Mouse (Mus musculus): Measurements from ENCODE around the gene Plk3.

Plk3 gene

GRCm38 (mm10) chr4:117138295-117139216 is 4.8 kb upstream of the Plk3 start:
- DNase-seq: no peak

- DNase-seq: no peak
Measured at GRCm38 (mm10) chr4:117136034-117136433, 2.3 kb upstream of the Plk3 start.

GRCm38 (mm10) chr4:117134601-117134995 is 835 bp upstream of the Plk3 start:
- no peak for DNase-seq

- no peak for DNase-seq
Measured at GRCm38 (mm10) chr4:117133366-117133796, 382 bp downstream of the Plk3 start.

DNA sequence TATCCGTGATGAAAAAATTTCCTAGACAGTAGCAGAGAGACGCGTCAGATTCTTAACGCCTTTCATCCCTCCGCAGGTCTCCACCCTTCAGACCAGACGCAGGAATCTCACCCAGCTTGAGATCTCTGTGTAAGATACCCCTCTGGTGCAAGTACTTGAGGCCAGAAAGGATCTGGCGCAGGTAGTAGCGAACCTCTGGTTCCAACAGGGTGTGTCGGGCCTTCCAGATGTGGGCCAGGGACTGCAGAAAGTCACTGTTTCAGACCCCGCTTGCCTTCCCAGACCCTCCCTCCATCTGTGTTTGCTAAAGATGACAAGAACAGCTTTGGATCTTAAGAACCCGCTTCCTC is 994 bp downstream of the Plk3 start:
- DNase-seq: no peak

DNA sequence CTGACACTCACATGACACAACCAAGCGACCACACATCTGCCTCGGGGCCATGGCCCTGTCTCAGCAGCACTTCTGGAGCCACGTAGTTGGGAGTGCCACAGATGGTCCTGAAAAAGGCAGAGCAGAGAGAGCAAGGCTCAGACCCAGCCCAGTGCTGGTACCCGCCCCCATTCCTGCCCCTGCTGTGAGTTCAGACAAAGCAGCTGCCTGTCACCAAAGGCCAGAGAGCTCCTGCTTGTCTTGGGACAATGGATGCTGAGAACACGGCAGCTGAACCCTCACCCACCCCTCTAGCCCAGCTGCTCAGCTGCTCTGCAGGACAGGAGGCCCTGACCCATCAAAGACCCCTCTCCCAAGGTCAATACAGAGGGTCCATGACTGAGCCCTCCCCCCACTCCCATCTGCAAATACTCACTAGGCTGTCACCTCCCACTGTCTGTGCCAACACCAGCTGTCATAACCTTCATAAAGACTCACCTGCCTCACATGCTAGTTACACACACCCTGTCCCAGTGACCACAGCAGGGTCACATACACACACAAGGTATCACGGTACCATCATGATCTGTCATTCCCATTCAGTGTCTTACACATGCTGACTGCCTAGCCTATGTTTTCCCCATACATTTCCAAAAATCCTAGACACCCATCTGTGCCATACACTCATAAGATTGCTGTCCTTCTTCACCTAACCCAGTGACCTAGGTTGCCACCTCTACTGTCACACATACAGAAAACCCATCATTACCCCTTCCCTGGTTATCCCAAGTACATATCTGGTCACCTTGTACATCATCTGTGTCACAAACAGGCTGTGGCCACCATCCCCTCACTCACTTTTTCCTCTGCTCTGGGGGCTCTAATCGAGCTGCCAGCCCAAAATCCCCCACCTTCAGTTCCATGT is 1.6 kb downstream of the Plk3 start:
- DNase-seq: no peak

DNA sequence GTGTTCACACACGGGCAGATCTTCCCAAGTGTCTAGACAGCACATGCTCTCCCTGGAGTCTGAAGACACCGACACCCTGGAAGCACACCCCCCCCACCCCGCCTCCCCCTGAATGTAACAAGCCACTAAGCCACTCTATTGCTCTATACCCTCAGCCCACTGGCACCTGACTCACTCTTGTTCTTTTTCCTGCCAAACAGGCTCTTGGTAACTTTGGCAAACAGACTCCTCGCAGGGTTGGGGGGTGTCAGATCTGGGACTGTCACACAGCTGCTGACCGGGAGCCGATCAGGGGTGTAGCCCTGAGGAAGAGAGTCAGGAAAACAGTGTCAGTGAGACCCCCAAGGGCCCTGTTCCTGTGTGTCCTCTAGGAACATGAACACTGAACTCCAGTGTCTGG is 2.6 kb downstream of the Plk3 start:
- no peak for DNase-seq

DNA sequence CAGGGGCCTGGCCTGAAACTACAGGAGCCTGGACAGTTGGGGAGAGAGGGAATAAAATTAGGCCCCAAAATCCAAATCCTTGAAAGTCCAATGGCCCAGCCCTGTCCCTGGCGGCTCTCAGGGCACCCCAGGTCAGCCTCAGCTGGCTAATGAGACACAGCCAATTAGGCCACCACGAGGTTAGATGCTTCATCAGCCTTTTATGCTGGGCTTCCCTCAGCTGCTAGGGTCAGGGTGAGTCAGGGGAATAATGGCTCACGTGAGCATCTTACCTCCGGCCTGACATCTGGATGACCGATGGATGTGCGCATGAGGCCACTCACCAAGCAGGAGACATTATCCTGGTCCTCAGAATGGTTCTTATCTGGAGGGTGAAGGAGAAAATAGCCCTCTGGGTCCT is 3.0 kb downstream of the Plk3 start:
- DNase-seq: no peak

GRCm38 (mm10) chr4:117127991-117128686 is 5.6 kb downstream of the Plk3 start:
- DNase-seq: no peak

GRCm38 (mm10) chr4:117126675-117127290 is 7.0 kb downstream of the Plk3 start, which contains the start of gene Tctex1d4:
Gene Tctex1d4 (plus strand): TSS chr4:117126794.
- no peak for DNase-seq

DNA sequence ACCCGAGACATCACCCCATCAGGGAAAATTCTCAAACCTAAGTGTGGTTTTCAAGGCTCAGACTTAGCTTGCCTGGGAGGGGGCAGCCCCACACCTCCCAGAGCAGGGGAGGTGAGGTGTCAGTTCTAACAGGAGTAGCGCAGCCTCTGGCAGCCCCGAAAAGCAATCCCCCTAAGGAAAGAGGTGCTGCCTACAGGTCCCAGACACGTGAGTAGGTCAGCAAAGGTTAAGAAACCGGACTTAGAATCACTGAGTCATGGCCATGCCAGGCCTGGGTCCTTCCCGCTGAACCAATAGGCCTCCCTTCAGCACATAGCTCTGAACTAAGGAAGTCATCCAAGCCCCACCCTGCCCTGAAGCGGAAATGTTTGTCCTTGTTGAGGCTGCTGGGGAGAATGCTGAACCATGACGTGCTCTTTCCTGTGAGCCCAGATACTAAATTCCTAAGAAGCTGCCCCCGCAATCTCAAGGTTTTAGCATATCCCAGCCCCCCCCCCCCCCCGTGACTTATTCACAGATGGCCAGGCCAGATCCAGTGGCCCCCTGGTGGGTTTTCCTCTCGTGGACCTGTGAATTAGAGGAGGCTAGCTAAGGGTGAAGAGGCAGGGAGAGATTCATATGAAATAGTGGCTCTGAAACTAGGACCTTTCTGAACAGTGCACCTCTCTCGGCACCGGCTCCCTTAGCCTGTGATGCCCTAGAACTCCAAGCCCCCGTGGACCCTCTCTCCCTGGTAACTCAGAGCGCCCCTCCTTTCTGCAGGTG is 7.7 kb downstream of the Plk3 start:
- no peak for DNase-seq

DNA sequence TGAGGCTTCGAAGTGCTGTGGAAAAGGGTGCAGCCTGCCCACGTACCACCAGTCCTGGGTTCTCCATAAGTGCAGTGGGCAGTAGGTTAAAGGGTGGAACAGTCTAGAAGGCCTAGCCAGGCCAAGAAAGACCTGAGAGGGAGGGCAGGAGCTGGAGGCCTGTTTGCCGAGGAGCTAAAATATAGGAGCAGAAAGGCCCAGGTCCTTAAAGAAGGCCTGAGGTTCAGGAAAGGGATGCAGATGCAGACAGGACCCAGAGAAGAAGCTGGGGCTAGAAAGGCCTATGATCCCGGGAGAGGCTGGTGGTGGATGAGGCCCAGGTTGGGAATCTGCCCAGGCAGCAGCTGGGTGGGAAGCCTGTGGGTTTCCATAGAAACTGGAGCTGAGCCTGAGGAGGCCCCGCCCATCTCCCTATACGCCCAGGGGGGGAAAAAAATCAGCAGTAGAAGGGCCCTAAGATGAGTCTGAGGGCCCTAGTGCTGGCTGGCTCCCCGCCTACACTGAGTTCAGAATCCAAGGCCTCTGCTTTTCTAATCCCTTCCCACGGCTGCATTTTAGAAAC is 8.3 kb downstream of the Plk3 start, which contains the start of gene Btbd19:
TSS of gene Btbd19 (minus strand) at position 378 of the 562 bp plus-strand sequence.
- no peak for DNase-seq

GRCm38 (mm10) chr4:117124518-117125347 is 9.0 kb downstream of the Plk3 start:
- no peak for DNase-seq

- DNase-seq: no peak
Measured at GRCm38 (mm10) chr4:117124218-117124517, 9.6 kb downstream of the Plk3 start.

DNA sequence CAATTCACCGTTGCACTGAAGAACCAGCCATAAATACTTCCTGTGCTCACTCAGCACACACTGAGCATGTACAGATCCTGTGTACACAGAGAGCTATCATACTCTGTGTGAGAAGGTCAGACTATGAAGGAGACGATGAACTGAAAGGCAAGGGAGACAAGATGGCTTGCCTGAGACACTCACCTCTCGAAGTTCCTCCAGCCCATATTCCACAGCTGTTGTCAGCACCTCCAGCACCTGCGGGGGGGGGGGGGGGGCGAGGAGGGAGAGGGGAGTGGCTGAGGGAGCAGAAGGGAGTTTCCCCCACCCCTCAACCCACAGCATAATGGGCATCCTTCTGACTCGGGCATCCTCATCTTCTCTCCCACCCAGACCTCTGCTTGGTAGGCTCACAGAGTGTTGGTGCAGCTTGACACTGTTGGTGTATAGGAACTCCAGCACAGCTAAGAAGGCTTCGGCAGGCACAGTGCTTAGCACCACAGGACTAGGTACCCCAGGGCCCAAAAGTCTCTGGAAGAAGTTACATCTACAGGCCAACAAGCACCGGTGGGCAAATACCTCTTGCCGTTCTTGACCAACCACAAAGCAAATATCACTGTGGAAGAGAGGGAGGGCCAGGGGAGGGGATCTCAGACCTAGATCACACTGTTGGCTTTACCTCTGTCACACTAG is 10.1 kb downstream of the Plk3 start:
- no peak for DNase-seq

DNA sequence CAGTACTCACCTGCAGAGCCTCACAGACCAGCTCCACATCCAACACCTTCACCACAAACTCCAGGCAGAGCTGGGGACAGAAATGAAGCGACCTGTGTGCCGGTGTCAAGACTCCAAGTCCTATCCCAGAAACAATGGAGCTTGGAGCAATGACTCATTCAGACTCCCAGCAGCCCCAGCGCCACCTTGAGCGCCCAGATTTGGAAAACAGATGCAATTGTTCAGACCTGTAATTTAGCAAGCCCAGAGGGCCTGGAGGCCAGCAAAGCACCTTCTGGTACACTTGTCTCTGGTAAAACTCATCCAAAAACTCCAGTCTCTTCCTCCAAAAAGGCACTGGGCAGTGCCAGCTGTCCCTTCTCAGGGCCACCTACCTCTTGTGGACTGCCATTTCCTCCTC is 11.6 kb downstream of the Plk3 start:
- DNase-seq: no peak

DNA sequence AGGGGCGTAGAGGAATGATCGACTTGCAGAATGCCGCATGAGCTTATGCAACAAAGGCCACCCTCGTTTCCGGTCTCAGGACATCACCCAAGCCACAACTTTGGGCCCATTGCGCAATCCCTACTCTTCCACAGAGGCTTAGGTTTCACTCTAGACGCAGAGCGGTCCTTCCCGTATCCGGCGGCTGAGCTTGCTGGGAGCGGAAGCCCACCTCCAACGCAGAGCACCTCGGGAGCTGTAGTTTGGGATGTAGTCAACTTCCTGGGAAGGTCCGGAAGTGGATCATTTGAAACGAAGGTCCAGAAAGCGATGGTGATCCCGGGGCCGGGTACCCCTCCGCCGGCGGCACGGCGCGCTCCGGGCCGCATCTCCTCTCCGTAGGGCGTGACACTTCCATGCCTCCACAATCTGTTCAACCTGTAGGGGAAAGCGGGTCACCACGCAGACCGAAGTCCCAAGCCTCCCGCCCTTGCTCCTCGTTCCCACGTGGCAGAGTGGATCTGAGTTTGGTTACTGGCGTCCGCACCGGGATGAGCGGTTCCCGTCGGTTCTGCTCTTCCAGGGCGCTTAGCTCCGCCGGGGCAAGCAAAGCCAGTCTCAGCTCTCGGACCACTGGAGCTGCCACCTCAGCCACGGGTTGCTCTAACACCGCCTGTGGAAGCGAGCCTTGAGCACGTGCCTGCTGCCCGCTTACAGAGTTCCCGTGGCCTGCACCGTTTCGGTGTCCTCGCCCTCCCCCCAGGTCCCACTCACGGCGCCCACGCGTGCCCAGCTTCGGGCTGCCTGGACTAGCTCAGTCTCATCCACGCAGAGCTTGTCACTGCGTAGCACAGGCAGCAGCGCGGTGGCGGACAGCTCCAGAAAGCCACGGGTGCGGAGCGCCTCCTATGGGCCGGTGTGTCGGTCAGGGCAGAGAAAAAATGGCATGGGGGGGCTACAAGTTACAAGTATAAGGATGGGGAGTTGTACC is 13.0 kb downstream of the Plk3 start:
- DNase-seq: peak; percentile 87

DNA sequence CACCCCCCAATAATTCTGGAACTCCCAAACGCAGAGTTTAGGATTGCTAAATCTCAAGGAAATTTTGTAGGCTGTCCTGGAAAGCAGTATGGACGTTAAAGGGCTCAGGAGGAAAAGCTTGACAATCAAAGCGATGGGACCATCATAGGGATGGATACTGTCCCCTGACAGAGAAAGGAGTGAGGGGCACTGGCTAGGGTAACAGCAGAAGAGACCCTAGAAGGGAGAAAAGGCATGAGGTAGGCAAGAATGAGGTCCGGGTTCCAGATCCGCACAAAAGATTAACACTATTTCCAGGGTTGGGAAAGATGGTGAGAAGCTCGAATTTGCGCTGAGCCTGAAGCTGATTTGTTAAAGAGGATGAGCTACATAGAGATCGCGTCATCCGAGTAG is 13.7 kb downstream of the Plk3 start:
- DNase-seq: no peak

- no peak for DNase-seq
Measured at GRCm38 (mm10) chr4:117119636-117120035, 14.1 kb downstream of the Plk3 start.
